Mouse (Mus musculus): ENCODE measurements around the gene Tmem25.

DNA sequence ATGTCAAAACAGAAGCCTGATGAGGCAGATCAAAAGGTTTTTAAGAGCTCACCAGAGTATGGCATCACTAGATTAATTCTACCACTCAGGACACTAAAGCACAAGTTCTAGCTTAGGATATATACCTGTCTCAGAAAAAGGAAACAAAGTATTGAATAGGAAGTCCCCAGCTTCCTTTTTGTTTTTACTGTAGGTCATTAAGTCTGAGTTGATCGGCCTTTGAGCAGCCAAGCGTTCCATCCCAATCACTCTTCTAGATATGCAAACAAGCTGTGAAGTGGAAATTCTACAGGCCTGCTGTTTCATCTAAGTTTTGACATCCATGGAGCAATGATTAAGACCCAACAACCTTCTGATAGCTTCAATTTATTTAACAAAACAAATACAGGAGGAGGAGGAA, 38.2 kb downstream of the Tmem25 start:
- no peak for TF ChIP-seq CHD2 (IDR thresholded peaks at IDR 0.05; ENCODE audit: low read depth, low read length)
- TF ChIP-seq MAFK (IDR thresholded peaks at IDR 0.05; ENCODE audit: insufficient read depth, low read depth, low read length) = no peak
- TF ChIP-seq ZC3H11A (IDR thresholded peaks at IDR 0.05; ENCODE audit: borderline replicate concordance, low read depth, low read length) = no peak
